Mouse (Mus musculus) neural tube, embryonic 11.5 days (tissue): ENCODE measurements around the gene Vps13d. TPM values are rescaled to one million over a fixed set of nuclear protein-coding genes. Genes with fewer than 3 reads are reported as not detected.

Source experiments
- ATAC-seq: fragments of 200-750 bp; cut with Nextera tagmentation; 2 replicates; pipeline ENCODE4 v1.8.0; 2017; ENCODE audit warnings: moderate number of reproducible peaks, mild to moderate bottlenecking, moderate TSS enrichment, moderate library complexity; ENCODE audit not compliant: insufficient read depth, low FRiP score, low TSS enrichment
- DNase-seq: peaks from one replicate; pipeline ENCODE4 v3.0.0-alpha.2; 2015; ENCODE audit warnings: low spot score
- H3K27ac ChIP-seq: fragments of 300-500 bp; sonication (generic); 2 replicates; pipeline ENCODE4 v1.5.1; 2014; ENCODE audit warnings: low read depth, mild to moderate bottlenecking, low read length
- H3K27me3 ChIP-seq: fragments of 300-500 bp; sonication (generic); 2 replicates; pipeline ENCODE4 v1.6.1; 2014; ENCODE audit warnings: mild to moderate bottlenecking, low read length, mixed read lengths; ENCODE audit not compliant: control insufficient read depth, insufficient read depth
- H3K36me3 ChIP-seq: fragments of 300-500 bp; sonication (generic); 2 replicates; pipeline ENCODE4 v1.6.1; 2014; ENCODE audit warnings: mild to moderate bottlenecking, low read length, moderate library complexity, mixed read lengths; ENCODE audit not compliant: control insufficient read depth, insufficient read depth
- H3K4me1 ChIP-seq: fragments of 300-500 bp; sonication (generic); 2 replicates; pipeline ENCODE4 v1.6.1; 2014; ENCODE audit warnings: low read length, mixed read lengths; ENCODE audit not compliant: control insufficient read depth, insufficient read depth
- H3K4me2 ChIP-seq: fragments of 300-500 bp; sonication (generic); 2 replicates; pipeline ENCODE4 v1.6.1; 2014; ENCODE audit warnings: low read depth, mild to moderate bottlenecking, moderate library complexity
- H3K4me3 ChIP-seq: fragments of 300-500 bp; sonication (generic); 2 replicates; pipeline ENCODE4 v1.5.1; 2014; ENCODE audit warnings: low read depth, low read length
- H3K9ac ChIP-seq: fragments of 300-500 bp; sonication (generic); 2 replicates; pipeline ENCODE4 v1.6.1; 2014; ENCODE audit warnings: mild to moderate bottlenecking, low read length
- H3K9me3 ChIP-seq: fragments of 300-500 bp; sonication (generic); 2 replicates; pipeline ENCODE4 v1.6.1; 2016; ENCODE audit warnings: low read length; ENCODE audit not compliant: control insufficient read depth
- WGBS: fragments of 180-500 bp; shearing (Covaris S2); extraction: QIAGEN DNeasy Blood & Tissue Kit; methylation state at CpG from one replicate; pipeline ENCODE4 v1.1.7; 2014; 5-methylcytosine and 5-hydroxymethylcytosine counted together
- polyA plus RNA-seq: library from polyadenylated mRNA; unstranded; fragments of >200 nt; fragmentation: Nextera tagmentation; extraction: Ambion mirVana; gene quantifications from 2 replicates; pipeline ENCODE4 v1.2.1, GENCODE M21; 2014

Vps13d gene
- polyA plus RNA-seq, 1 experiment from 2014 or later: 14.3 TPM

DNA sequence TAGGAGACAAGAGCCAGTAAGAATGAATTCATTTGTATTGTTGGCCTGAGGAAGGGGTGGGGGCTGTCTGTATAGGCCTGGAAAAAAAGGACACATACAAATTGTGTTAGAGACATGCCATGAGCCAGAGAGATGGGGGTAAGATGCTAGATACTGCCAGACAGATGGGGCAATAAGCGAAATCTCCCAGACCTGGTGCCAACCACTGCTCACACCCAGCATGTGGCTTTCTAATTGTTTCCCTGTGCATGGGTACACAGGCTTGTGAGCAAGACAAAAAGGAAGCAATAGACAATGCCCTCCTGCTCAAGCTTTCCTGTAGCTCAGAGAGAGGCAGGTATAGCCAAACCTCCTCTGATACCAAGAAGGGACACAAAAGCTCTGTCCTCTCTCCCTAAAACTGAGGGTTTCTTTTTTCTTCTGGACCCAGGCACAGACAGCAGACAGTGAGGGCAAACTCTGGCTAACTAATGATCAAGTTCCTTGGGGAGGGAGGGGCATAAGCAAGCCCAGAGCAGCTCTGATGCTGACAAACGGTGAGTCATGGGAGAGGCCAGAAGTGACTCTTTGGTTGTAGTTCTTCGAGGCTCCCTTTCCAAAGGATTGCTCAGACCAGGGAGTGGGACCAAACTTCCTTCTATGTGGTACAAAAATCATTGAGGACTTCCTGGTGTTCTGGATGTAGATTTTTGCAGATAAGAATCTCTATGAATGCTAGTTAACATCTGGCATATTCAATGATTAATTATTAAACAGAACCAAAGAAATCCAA is 196.7 kb downstream of the Vps13d start:
- H3K4me3 ChIP-seq: no peak overlapping the region
- 0 out of 2 replicates have a peak overlapping the region, but pooled peaks have one; percentile 11 for H3K27ac ChIP-seq
- 71% methylated on average over 3 of the region's 3 CpGs for WGBS
- H3K4me2 ChIP-seq: no peak overlapping the region
- no peak for ATAC-seq
- H3K9me3 ChIP-seq: no peaks in the 10 kb centered on the region
- H3K9ac ChIP-seq: no peak overlapping the region
- H3K4me1 ChIP-seq: peaks cover 27% of the 10 kb centered on the region
- no peaks in the 10 kb centered on the region for H3K27me3 ChIP-seq
- no peak for DNase-seq
- no peaks in the 10 kb centered on the region for H3K36me3 ChIP-seq

DNA sequence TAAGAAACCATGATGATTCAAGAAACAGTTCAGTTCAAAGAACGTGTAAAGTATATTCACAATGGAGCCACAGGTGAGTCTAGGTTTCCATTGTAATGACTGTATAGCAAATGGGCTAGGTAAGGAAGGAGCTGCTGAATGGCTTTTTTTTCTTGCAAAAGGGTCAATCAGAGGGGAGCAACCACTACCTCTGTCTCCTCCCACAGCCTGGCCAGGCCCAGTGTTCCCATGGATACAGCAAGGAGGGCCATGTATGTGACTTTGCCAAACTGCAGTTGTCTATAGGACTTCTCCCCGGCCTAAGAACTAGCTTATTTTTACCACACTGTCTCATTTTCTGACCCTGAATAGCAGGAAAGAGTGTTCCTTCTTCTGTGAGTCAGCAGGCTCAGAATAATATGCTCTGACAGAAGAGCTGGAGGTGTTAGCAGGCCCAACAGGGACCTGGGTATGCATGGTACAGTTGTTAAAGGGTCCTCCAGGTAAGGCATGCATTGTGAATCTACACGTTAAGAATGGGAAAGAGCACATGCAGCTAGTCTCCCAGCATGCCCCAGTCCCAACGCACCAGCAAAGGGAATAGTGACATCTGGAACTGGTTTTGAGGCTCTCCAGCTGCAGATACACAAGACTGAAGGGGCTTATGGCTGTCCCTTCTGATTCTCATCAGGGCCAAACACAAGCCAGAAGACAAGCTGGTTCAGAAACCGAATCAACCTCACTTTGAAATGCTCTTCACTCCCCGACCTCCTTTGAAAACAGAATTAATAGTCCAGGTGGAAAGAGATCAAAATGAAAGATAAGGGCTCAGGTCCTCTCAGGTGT is 197.6 kb downstream of the Vps13d start:
- Histone ChIP-seq H3K9ac (no peak overlapping the region), H3K27ac (0 out of 2 replicates have a peak overlapping the region, but pooled peaks have one; percentile 39), H3K4me2 (no peak overlapping the region), H3K4me3 (no peak overlapping the region), H3K4me1 (peaks cover 27% of the 10 kb centered on the region), H3K27me3 (no peaks in the 10 kb centered on the region), H3K36me3 (no peaks in the 10 kb centered on the region), H3K9me3 (no peaks in the 10 kb centered on the region)
- WGBS: 64% methylated on average over 6 of the region's 6 CpGs
- no peak for DNase-seq
- no peak for ATAC-seq

DNA sequence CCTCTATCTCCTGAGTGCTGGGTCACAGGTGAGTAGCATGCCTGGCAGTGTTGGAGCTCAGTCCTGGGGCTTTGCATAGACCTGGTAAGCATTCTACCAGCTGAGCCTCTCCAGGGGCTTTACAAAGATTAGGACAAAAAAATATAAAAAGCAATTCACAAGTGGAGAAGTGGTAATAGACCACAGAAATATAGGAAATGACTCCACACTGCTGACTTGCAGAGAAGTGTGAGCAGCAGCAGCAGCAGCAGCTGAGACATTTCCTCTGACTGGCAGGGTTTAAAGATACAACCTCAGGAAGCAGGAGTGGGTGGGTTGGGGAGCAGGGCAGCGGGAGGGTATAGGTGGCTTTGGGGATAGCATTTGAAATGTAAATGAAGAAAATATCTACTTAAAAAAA is 199.0 kb downstream of the Vps13d start:
- DNase-seq (no peak), ATAC-seq (no peak)
- Histone ChIP-seq H3K4me3 (no peak overlapping the region), H3K36me3 (no peaks in the 10 kb centered on the region), H3K4me1 (peaks cover 27% of the 10 kb centered on the region), H3K9ac (no peak overlapping the region), H3K9me3 (no peaks in the 10 kb centered on the region), H3K27ac (0 out of 2 replicates have a peak overlapping the region, but pooled peaks have one; percentile 14), H3K27me3 (no peaks in the 10 kb centered on the region), H3K4me2 (no peak overlapping the region)
- 57% methylated on average over 1 of the region's 1 CpGs for WGBS

DNA sequence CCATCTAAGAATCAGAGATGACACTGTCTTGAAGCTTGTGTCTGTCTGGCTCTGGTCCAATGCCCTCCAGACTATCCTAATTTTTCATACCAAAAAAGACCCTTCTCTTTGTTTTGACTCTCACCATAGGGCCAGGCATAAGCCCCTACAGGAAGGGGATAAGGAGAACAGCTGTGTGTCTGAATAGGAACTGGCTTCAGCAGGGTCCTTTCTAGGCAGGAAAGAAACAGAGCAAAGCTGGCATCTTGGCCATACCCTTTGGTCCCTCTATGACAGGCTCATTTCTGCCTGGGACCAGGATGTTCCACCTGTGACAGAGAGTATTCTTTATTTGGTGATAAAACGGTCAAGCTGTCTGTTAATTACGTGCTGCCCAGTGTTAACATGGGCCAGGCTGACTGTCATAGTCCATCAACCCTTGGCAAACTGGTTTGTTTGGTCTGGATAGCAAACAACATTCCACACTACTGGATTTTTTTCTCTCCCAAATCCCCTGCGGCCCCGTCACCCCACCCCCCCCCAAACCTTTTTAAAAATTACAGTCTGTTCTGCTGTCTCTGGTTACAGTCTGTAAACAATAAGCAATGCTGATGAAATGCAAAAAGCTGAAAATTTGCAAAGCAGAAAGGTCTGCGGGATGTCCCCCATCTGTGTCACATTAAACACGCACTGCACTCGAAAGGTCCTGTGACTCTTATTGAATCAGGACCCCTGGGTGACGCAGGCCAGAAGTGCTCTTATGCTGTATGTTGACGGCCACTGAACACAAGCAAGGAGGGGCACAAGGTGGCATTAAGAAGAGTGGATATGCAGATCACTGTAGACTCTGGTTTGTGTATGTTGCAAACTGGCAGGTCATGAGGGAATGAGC is 201.5 kb downstream of the Vps13d start:
- Histone ChIP-seq H3K27ac (no peak overlapping the region), H3K9ac (no peak overlapping the region), H3K4me3 (no peak overlapping the region), H3K4me2 (no peak overlapping the region), H3K4me1 (peaks cover 34% of the 10 kb centered on the region), H3K27me3 (no peaks in the 10 kb centered on the region), H3K9me3 (no peaks in the 10 kb centered on the region), H3K36me3 (no peaks in the 10 kb centered on the region)
- ATAC-seq (no peak), DNase-seq (no peak)
- WGBS: 64% methylated on average over 9 of the region's 9 CpGs

DNA sequence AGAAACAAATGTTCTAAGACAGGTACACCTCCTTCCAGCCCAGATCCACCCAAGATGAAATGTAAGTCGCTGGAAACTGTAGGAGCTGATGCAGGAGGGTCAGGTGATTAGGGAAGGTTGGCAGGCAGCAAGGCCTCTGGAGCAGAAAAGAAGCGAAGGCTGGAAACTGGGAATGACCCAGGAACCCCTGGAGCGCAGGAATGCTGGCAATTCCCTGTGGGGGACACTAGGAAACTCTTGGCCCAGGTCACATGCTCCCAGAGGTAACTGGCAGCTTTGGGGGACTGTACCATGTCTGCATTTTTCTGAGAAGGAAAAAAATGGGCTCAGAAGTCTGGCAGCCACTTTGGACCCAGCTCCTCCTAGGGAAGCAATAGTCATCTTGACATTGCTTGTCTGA is 202.4 kb downstream of the Vps13d start:
- no peak for DNase-seq
- Histone ChIP-seq H3K9me3 (no peaks in the 10 kb centered on the region), H3K27ac (no peak overlapping the region), H3K36me3 (no peaks in the 10 kb centered on the region), H3K4me2 (no peak overlapping the region), H3K4me3 (no peak overlapping the region), H3K4me1 (peaks cover 27% of the 10 kb centered on the region), H3K27me3 (no peaks in the 10 kb centered on the region), H3K9ac (no peak overlapping the region)
- no peak for ATAC-seq
- 34% methylated on average over 3 of the region's 3 CpGs for WGBS

DNA sequence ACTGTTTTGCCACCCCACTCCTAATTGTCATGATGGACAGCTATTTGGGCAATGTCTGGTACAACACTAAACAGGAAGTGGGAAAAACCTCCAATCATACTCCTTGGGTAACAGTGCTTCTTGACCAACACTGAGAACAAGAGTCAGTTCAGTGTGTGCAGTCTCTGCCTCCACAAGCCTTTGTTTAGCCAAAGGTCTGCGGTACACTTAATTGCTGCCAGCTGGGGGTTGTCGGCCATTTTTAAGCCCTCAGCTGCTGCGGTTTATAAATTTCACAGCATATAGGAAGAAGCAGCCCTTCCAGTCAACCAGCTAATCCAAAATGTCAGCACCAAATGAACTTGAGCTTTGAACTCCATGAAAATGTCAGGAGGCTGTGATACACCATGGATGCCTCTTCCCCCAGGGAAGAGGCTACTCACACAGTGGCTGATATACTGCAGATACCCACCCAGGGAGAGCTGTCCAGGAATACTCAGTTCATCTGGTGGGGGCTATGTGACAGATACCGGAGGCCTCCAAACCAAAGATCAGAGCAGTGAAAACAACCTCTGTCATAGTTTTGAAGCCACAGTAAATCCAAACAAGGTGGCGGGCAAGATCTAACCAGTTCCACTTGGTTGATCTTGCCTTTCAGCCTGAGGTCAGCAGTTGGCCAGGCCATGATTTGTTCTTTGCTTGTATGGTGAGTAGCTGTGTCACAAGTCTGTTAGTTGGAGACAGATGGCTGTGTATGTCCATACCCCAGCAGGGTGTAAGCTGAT is 206.2 kb downstream of the Vps13d start:
- peak overlapping the region; percentile 49; the same call in 1 of the 2 replicates for H3K27ac ChIP-seq
- no peaks in the 10 kb centered on the region for H3K36me3 ChIP-seq
- ATAC-seq (no peak; the same call in 1 of the 2 replicates), DNase-seq (no peak)
- H3K4me1 ChIP-seq: peaks cover 25% of the 10 kb centered on the region
- no peak overlapping the region for H3K4me3 ChIP-seq
- no peaks in the 10 kb centered on the region for H3K9me3 ChIP-seq
- H3K9ac ChIP-seq: no peak overlapping the region
- 56% methylated on average over 5 of the region's 5 CpGs for WGBS
- H3K4me2 ChIP-seq: no peak overlapping the region
- H3K27me3 ChIP-seq: no peaks in the 10 kb centered on the region

DNA sequence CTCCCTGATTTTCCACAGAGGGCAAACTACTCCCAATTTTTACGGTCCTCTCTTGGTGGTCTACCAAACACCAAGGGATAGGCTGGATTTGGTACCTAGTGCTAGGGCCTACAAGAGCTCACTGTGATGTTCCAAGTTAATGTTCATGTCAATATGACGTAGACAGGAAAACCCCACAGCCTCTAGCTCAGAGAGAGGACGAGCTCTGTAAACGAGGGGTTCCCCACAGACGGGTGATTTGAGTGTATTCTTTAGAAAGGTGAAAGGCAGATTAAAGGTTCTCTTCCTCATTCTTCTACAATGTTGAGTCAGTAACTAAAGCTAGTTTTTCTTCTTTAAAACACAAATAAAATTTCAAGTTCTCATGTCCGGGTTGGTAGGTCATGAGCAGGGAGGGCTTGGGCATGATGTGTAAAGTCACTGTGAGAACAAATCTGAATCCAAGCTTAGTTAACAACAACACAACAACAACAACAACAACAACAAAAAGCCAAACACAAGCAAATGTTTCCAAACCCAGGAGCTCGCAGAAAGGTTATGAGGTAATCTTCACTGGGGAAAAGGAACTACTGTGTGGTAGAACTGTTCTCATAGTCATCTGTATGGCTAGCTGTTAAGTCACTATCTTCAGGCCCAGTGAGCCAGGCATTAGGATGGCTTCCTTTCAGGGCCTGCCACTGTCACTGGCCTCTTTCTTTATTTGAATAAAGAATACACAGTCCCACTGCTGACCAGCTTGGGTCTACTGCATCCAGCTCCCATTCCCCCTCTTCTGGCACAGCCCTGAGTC is 208.6 kb downstream of the Vps13d start:
- ATAC-seq (no peak), DNase-seq (no peak)
- Histone ChIP-seq H3K27me3 (no peaks in the 10 kb centered on the region), H3K9ac (no peak overlapping the region), H3K9me3 (no peaks in the 10 kb centered on the region), H3K4me3 (no peak overlapping the region), H3K36me3 (no peaks in the 10 kb centered on the region), H3K4me1 (peaks cover 26% of the 10 kb centered on the region), H3K27ac (no peak overlapping the region), H3K4me2 (no peak overlapping the region)
- WGBS: 94% methylated on average over 7 of the region's 7 CpGs
